Mouse (Mus musculus): ENCODE results near the gene Ccdc60.
"Not testable (repeated sequence)": the region's sequence is repeated elsewhere in the genome, so short reads cannot be mapped to it uniquely, and the experiment has no call there.

The Ccdc60 gene

DNA sequence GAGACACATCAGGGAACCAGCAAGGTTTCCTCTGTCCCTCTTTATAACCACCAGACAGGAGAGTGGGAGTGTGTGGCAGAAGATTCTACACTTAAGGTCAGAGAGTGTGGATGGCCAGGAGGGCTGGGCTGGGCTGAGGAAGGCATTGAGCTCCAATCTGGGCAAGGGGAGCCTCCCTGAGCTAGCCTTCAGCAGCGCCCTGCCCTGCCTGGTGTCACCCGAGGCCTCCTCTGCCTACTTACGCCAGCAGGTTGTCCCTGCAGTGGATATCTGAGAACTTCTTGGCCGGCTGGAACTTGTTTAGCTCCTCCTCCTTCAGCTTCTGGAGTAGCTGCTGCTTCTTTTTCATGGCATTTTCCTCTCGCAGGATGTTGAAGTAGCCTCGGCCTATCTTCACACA lies 99.0 kb downstream of the Ccdc60 start:
- DNase-seq = no peak

- DNase-seq = no peak
Measured at GRCm38 (mm10) chr5:116180594-116180993, 108.2 kb downstream of the Ccdc60 start.

GRCm38 (mm10) chr5:116171721-116172120 lies 117.1 kb downstream of the Ccdc60 start:
- no peak for DNase-seq

DNA sequence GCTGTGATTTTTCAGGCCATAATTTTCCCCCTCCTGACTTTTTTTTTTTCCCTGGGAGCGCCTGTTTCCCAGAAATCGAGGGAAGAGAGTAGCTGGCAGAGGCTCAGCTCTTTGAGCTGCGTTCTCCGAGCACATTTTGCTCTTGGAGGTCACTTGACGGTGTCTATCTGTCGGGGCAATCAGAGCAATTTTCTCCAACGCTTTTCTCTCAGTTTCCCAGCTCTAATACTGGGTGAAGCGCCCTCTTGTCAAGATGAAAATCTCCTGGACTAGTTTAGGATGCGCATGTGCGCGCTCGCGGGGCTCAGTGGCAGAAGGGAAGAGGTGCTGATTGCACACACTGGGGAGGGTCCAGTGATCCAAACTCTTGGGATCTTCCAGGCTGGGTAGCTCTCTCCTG lies 121.8 kb downstream of the Ccdc60 start:
- no peak for DNase-seq

- DNase-seq = no peak
Measured at GRCm38 (mm10) chr5:116165203-116165888, 123.4 kb downstream of the Ccdc60 start.

GRCm38 (mm10) chr5:116154811-116155210 lies 134.0 kb downstream of the Ccdc60 start:
- no peak for DNase-seq

GRCm38 (mm10) chr5:116146446-116146845 lies 142.3 kb downstream of the Ccdc60 start:
- DNase-seq = not testable (repeated sequence)

DNA sequence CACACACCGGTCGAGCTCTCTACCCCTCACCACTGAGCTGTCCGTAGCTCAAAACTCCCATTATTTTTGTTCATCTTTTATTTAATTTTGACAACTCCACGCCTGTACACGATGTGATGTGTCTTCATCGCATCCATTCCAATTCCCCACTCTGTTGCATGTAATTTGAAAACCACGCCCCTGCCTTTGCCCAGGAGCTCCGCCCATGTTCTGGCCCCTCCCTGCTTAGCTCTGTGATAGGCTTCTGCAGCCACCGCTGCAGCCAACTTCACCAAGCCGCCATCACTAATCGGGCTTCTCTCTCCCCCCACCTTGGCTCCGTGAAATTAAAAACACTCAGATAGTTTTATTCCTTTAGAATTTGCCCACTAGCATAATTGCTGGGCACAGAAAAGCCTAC lies 144.1 kb downstream of the Ccdc60 start:
- DNase-seq = no peak

DNA sequence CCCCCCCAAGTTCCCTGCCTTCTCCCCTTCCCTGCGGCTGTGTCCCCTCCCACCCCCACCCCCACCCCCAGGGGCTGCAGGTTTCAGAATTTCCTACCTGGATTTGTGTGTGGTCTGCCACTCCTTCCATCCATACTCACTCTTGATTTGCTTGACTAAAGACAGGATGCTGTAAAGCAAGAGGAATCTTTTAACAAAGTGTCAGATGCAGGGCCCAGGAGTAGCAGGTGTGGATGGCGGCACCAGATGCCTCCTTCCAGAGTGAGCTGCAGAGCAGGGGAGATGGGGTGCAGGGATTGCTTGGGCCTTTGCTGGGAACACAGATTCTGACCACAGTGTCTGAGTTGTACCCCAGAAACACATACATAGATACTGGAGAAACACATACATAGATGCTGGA lies 148.1 kb downstream of the Ccdc60 start:
- DNase-seq = no peak

- peak in 1 of 2 experiments; percentile 35 for DNase-seq
Measured at GRCm38 (mm10) chr5:116123344-116123743, 165.4 kb downstream of the Ccdc60 start.

DNA sequence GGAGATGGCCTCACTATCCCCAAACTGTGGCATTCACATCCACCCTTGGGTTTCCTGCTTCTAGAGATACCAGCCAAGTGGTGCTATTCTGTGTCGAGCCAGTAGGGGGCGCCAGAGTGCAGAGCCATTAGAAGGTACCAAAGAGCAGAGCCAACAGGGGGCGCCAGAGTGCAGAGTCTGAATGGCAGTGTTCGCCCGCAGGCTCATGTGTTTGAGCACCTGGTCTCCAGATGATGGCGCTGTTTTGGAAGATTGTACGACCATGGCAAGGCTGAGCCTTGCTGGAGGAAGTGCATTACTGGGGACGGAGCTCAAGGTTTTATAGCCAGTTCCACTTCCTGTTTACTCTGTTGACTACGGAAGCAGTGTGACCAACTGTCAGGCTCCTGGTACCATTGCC lies 172.2 kb downstream of the Ccdc60 start:
- DNase-seq = peak in 1 of 2 experiments; percentile 10

GRCm38 (mm10) chr5:116116110-116116509 lies 172.7 kb downstream of the Ccdc60 start:
- DNase-seq = no peak

GRCm38 (mm10) chr5:116115071-116115834 lies 173.5 kb downstream of the Ccdc60 start:
- DNase-seq = no peak

GRCm38 (mm10) chr5:116108651-116109050 lies 180.1 kb downstream of the Ccdc60 start:
- no peak for DNase-seq

- no peak for DNase-seq
Measured at GRCm38 (mm10) chr5:116084231-116084630, 204.6 kb downstream of the Ccdc60 start.

- DNase-seq = no peak
Measured at GRCm38 (mm10) chr5:116083081-116083480, 205.7 kb downstream of the Ccdc60 start, which contains the start of gene Tmem233. TSS of gene Tmem233 (minus strand) at chr5:116083244.

DNA sequence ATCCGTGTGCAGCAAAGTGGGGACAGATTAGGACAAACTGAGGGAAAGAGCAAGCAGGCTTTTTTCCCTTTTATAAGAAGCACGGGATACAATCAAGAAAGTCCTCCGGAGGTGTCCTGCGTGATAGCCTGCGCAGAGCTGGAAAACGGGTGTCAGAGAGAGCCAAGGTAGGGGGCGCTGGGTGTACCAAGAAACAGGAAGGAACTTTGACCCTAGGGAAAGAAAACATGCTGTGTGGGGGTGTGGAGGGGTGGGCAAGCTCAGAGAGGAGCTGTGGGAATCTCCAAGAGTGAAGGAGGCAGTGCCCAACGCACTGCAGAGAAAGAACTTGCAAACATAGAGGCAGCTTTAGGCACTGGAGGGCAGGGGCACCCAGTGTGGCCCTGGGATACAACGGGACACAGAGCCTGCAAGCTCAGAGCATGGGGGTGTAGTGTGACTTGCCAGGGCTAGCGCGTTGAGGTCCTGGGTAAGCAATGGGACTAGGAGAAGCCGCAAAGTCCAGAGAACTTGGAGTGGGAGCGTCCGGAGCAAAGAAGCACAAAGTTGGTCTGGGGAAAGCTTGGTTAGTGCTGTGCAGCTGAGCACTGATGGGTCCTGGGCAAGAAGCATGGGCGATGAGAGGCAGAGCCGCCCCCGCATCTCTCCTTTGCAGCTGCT lies 206.4 kb downstream of the Ccdc60 start:
- DNase-seq = no peak

DNA sequence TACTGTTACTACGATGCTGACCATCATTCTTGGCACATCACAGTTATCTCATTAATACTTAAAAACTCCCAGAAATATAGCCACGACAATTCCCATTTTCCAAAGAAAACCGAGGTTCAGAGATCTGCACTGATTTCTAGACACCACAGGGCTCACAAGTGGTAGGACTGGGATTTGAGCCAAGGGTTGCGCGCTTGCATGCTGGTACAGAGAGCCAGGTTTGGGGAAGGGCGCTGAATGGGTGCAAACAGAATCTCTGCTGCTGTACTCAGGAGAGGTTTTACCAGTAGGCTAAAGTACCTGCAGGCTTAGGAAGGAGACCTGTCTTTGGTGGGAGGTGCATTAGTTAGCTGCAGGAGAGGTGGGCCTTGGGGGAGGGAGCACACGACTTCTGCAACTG lies 207.2 kb downstream of the Ccdc60 start:
- DNase-seq = no peak

- no peak for DNase-seq
Measured at GRCm38 (mm10) chr5:116080736-116081135, 208.0 kb downstream of the Ccdc60 start.

Data from spleen, adult 18-20 months (tissue).